Mouse (Mus musculus) forebrain, embryonic 10.5 days (tissue): ENCODE data around the gene Ccdc149. TPM values are rescaled to one million over a fixed set of nuclear protein-coding genes. Genes with fewer than 3 reads are reported as not detected.
A peak's percentile ranks its signal among the peaks of the same experiment; 100 is the strongest.

Experiments
- DNase-seq: peaks from one replicate; pipeline ENCODE4 v3.0.0-alpha.2; 2017; ENCODE audit warnings: low spot score; ENCODE audit errors: extremely low spot score
- H3K27ac ChIP-seq: fragments of 300-500 bp; sonication (generic); 2 replicates; pipeline ENCODE4 v1.5.1; 2016; ENCODE audit warnings: mild to moderate bottlenecking
- H3K27me3 ChIP-seq: fragments of 300-500 bp; sonication (generic); 2 replicates; pipeline ENCODE4 v1.6.1; 2016; ENCODE audit warnings: mild to moderate bottlenecking; ENCODE audit not compliant: poor library complexity, severe bottlenecking
- H3K36me3 ChIP-seq: fragments of 300-500 bp; sonication (generic); replicated peaks from 2 replicates; pipeline ENCODE4 v1.6.1; 2016; ENCODE audit warnings: mild to moderate bottlenecking, moderate library complexity
- H3K4me1 ChIP-seq: fragments of 300-500 bp; sonication (generic); 2 replicates; pipeline ENCODE4 v1.6.1; 2016
- H3K4me3 ChIP-seq: fragments of 300-500 bp; sonication (generic); 2 replicates; pipeline ENCODE4 v1.5.1; 2016; ENCODE audit warnings: mild to moderate bottlenecking, moderate library complexity
- H3K9me3 ChIP-seq: fragments of 300-500 bp; sonication (generic); 2 replicates; pipeline ENCODE4 v1.6.1; 2016; ENCODE audit warnings: mild to moderate bottlenecking, moderate library complexity
- WGBS: fragments of 180-500 bp; shearing (Covaris S2); methylation state at CpG from one replicate; pipeline ENCODE4 v1.1.7; 2016; 5-methylcytosine and 5-hydroxymethylcytosine counted together
- polyA plus RNA-seq: library from polyadenylated mRNA; unstranded; fragments of >200 nt; fragmentation: Nextera tagmentation; extraction: Ambion mirVana; gene quantifications from 2 replicates; pipeline ENCODE4 v1.2.1, GENCODE M21; 2016

Gene Ccdc149
- polyA plus RNA-seq, result 1.5 and 2.7 TPM in 2 replicates

DNA sequence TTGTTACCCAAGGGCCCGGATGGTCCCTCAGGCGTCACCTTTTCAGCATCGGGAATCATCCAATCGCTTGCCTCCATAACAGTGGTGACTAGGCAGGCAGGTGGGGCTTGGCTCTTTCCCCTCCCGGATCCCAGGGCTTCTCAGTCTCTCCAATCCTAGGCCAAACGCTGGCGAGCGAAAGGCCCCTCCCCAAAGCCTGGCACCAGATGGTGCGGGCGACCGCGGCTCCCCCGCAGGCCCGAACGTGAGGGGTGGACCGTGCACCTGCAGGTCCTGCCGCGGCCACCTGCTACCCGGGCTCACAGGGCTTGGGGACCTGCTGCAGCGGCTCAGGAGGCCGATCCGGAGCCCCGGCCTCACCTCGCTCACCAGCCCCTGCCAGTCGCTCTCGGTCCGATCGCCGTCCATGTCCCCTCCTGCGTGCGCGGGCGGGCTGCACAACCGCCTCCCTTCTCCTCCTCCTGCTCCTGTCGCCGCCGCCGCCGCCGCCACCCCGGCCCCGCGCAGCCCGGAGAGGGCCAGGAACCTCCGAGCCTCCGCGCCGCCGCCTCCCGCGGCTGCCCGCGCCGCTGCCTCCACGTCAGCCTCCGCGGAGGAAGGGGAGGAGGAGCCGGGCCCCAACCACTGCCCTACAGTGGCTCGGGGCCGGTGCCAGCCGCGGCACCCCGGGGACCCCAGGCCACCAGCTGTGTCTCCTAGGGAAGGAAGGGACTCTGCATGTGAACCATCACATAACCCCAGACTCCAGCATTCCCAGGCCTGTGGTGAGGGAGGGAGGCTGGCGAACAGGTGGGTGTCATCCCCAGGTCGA lies at the start of gene Ccdc149:
Ccdc149 (minus strand) TSS at position 531 of the 811 bp plus-strand sequence.
- WGBS, result under 1% methylated on average over 49 of the region's 65 CpGs
- no peaks in the 10 kb centered on the region for H3K36me3 ChIP-seq
- DNase-seq, result peak; percentile 72
- peak within 1 kb of the TSS; percentile 90 for H3K27ac ChIP-seq
- H3K9me3 ChIP-seq, result no peaks in the 10 kb centered on the region
- peaks cover 18% of the 10 kb centered on the region for H3K4me1 ChIP-seq
- peaks cover 45% of the 10 kb centered on the region for H3K27me3 ChIP-seq
- peak within 1 kb of the TSS; percentile 80 for H3K4me3 ChIP-seq

DNA sequence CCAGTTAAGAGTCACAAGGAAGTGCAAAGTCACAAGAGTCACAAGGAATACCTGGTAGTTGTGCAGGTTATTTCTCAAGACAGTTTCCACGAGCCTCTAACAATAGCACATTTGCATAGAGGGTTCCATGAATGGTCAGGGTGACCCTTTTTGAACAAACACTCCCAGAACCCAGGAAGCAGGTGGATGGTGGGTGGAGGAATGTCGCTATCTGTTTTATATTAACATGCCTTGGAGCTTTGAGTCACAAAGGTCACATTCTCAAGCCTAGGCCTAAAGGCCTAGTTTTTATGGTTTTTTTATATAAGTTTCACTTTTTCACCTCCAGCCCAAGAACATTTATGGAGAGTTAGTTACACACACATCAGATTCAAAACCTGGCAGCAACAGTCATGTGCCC lies 48.6 kb upstream of the Ccdc149 start:
- Histone ChIP-seq H3K36me3 (no peaks in the 10 kb centered on the region), H3K27me3 (peaks cover 19% of the 10 kb centered on the region), H3K9me3 (peaks cover 5% of the 10 kb centered on the region), H3K4me1 (peaks cover 11% of the 10 kb centered on the region; the same call in 1 of the 2 replicates), H3K27ac (no peak overlapping the region), H3K4me3 (no peak overlapping the region)
- DNase-seq, result no peak
- 82% methylated on average over 2 of the region's 2 CpGs for WGBS

DNA sequence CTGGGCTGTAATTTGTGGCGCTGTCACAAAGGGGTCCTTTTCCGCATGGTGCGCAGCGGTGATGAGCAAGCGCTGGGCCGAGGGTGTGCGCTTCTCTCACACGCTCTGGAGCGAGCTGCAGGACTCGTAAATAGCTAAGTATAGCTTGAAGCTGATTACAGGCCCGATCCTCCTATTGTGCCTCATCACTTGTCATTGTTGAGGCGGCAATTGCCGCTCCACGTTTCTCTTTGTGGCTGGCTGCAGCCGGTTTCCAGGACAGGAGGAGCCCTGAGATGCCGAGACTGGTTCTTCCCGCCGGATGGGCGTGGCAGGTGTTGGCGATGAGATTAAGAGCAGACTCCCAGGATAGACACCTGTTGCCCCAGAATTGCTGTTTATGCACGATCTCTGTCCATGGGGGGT lies 44.8 kb upstream of the Ccdc149 start:
- peak overlapping the region; percentile 52 for H3K4me3 ChIP-seq
- H3K27me3 ChIP-seq, result peaks cover 19% of the 10 kb centered on the region
- peak overlapping the region; percentile 69 for H3K27ac ChIP-seq
- DNase-seq, result peak; percentile 54
- 11% methylated on average over 21 of the region's 21 CpGs for WGBS
- H3K9me3 ChIP-seq, result peaks cover 5% of the 10 kb centered on the region
- peaks cover 11% of the 10 kb centered on the region; the same call in 1 of the 2 replicates for H3K4me1 ChIP-seq
- no peaks in the 10 kb centered on the region for H3K36me3 ChIP-seq

DNA sequence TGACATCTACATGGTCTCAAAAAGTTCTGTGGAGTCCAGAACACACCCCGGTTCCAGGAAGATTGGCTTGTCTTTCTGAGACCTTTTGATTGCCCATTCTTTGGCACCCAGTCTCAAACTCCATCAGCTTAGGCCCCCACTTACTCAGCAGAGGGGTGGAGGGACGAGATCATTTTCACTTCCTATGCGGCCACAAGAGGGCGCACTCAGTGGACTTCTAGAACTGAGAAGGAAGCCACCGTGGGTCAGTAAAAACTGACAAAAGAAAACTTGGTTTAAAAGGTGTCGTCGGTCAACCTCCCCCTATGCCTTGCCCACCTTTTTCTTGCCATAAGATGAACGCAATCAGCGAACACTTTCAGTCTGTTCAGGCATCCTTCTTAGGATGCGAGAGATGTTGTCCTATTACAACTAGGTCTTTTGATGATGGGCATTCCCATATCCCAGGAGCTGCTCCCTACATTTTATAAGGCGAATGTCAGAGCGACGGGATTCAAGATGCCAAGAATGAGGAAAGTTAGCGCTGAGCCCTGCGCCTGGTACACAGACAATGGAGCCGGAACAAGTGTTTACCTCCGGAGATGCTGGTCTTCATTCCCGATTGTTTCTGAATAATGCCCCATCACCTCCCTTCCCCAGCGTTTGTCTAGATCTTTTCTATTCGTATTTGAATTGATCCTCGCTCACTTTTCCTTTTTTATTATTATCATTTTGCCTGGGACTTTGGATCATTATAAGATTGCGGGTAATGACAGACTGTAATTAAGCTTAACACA lies 44.1 kb upstream of the Ccdc149 start:
- Histone ChIP-seq H3K36me3 (no peaks in the 10 kb centered on the region), H3K9me3 (peaks cover 5% of the 10 kb centered on the region), H3K27me3 (peaks cover 19% of the 10 kb centered on the region), H3K4me3 (peak overlapping the region; percentile 52), H3K4me1 (peaks cover 11% of the 10 kb centered on the region; the same call in 1 of the 2 replicates), H3K27ac (peak overlapping the region; percentile 69; the same call in 1 of the 2 replicates)
- 23% methylated on average over 22 of the region's 22 CpGs for WGBS
- peak; percentile 78 for DNase-seq

DNA sequence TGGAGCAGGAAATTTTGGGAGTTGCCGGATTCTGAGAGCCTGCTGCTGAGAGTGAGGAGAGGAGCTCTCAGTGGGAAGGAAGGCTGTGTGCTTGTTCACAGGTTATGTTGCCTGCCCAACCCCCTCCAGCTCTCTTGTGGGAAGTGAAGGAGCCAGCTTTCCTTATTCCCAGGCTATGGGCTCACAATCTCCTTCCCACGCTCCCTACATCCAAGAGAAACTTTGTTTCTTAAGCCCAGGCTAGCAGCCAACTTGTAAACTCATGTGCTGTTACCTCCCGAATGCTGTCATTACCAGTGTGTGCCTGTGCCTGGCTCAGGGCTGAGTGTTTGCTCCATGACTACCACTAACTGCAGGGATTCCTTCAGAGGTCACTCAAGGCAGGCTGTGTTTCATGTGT lies 39.8 kb upstream of the Ccdc149 start:
- Histone ChIP-seq H3K27ac (no peak overlapping the region), H3K36me3 (no peaks in the 10 kb centered on the region), H3K4me3 (no peak overlapping the region), H3K27me3 (peaks cover 2% of the 10 kb centered on the region; the same call in 1 of the 2 replicates), H3K9me3 (no peaks in the 10 kb centered on the region), H3K4me1 (peaks cover 8% of the 10 kb centered on the region; the same call in 1 of the 2 replicates)
- WGBS, result 69% methylated on average over 3 of the region's 3 CpGs
- DNase-seq, result no peak

DNA sequence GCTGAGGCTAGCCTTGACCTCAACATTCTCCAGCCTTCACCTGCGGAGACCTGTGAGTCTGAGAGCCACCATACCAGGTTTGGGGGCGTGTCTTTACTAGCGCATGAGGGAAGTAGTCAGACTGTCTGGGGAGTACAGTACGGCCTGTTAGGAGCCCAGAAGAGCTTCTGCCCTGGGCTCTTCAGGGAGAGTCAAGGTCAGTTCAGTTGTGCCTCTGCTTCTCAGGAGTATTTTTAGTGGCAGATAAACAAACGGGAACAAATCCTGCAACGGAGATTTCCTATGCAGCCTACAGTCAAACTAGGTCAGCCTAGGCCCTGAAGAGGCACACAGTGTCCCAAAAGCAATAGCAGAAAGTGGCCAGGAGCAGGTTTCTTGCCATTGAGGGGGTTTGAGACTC lies 38.1 kb upstream of the Ccdc149 start:
- H3K4me3 ChIP-seq, result no peak overlapping the region
- no peak overlapping the region for H3K27ac ChIP-seq
- DNase-seq, result no peak
- no peaks in the 10 kb centered on the region for H3K4me1 ChIP-seq
- H3K36me3 ChIP-seq, result no peaks in the 10 kb centered on the region
- H3K9me3 ChIP-seq, result no peaks in the 10 kb centered on the region
- H3K27me3 ChIP-seq, result no peaks in the 10 kb centered on the region
- 93% methylated on average over 6 of the region's 6 CpGs for WGBS

DNA sequence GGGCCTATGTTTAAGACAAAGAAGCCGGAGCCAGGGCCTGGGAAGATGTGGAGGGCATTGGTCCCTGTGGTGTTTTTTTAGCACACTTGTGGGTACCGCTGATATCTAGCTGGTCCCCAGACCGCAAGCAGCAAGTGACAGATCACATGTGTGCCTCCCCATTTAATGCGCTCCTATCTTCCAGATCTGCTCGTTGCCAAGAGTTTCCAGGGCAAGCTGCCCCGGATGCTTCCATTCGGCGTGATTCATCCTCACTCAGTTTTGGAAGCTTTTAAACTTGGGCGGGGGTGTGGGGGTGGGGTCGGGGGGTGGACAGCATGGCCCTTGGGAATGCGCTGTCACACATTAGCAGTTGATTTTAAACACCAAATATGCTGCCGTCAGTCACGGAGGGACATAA lies 33.3 kb upstream of the Ccdc149 start:
- H3K4me1 ChIP-seq, result no peaks in the 10 kb centered on the region
- H3K36me3 ChIP-seq, result no peaks in the 10 kb centered on the region
- no peak for DNase-seq
- H3K4me3 ChIP-seq, result no peak overlapping the region
- H3K27me3 ChIP-seq, result no peaks in the 10 kb centered on the region
- H3K27ac ChIP-seq, result no peak overlapping the region
- no peaks in the 10 kb centered on the region for H3K9me3 ChIP-seq
- WGBS, result 94% methylated on average over 13 of the region's 13 CpGs

DNA sequence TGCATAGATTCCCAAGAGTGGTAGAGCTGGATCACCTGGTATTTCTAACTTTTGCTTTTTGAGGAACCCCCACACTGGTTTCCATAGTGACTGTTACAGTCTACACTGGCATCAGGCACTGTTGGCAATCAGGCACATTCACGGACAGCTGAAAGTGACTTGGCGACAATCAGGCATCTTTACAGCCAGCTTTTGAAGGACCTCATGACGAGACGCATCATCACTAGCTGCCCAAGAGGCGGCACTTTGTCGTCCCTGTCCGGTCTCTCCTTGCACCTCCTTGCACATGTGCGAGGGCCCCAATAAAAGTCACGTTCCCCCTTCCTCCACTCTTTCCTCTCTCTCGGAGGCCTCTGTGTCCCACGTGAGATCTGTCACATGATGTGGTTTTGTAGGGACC lies 32.8 kb upstream of the Ccdc149 start:
- Histone ChIP-seq H3K27ac (no peak overlapping the region), H3K27me3 (no peaks in the 10 kb centered on the region), H3K4me3 (no peak overlapping the region), H3K4me1 (no peaks in the 10 kb centered on the region), H3K9me3 (no peaks in the 10 kb centered on the region), H3K36me3 (no peaks in the 10 kb centered on the region)
- 94% methylated on average over 11 of the region's 11 CpGs for WGBS
- no peak for DNase-seq

DNA sequence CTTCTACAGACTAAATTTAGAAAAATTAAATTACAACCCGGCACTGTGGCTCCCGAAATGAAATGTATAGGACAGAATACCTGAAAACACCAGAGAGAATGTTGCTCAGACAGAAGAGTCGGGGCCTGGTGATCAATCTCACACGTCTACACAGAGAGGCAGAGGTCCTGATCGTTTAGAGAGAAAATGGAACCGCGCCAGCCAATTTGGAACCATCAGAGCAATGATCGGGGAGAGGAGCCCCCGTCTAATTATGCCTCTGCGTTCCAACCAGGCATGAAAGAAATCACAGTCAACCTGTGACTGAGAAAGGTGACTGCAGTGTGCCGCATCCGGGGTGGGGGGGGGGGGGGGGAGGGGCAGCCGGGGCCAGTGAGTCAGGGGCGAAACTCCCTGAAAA lies 24.4 kb upstream of the Ccdc149 start:
- Histone ChIP-seq H3K4me1 (no peaks in the 10 kb centered on the region), H3K27me3 (no peaks in the 10 kb centered on the region), H3K36me3 (no peaks in the 10 kb centered on the region), H3K4me3 (no peak overlapping the region), H3K9me3 (no peaks in the 10 kb centered on the region), H3K27ac (no peak overlapping the region)
- WGBS, result 77% methylated on average over 11 of the region's 14 CpGs
- DNase-seq, result no peak

DNA sequence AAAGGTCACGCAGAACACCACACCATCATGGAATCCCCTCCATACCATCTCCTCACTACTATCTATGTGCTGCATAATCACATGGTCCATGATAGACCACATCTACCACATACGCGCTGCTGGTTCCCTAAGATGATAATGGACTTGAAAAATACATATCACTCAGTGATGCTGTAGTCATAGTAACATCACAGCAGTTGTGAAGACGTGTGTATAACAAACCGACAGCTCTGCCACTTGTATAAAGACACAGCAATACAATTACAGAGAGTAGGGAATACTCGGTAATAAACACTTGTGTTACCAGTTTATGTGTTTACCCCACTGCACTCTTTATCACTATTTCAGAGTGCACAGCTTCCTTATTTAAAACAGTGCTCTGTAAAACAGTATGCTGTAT lies 20.2 kb upstream of the Ccdc149 start:
- H3K27me3 ChIP-seq, result no peaks in the 10 kb centered on the region
- no peaks in the 10 kb centered on the region for H3K9me3 ChIP-seq
- WGBS, result 92% methylated on average over 6 of the region's 6 CpGs

DNA sequence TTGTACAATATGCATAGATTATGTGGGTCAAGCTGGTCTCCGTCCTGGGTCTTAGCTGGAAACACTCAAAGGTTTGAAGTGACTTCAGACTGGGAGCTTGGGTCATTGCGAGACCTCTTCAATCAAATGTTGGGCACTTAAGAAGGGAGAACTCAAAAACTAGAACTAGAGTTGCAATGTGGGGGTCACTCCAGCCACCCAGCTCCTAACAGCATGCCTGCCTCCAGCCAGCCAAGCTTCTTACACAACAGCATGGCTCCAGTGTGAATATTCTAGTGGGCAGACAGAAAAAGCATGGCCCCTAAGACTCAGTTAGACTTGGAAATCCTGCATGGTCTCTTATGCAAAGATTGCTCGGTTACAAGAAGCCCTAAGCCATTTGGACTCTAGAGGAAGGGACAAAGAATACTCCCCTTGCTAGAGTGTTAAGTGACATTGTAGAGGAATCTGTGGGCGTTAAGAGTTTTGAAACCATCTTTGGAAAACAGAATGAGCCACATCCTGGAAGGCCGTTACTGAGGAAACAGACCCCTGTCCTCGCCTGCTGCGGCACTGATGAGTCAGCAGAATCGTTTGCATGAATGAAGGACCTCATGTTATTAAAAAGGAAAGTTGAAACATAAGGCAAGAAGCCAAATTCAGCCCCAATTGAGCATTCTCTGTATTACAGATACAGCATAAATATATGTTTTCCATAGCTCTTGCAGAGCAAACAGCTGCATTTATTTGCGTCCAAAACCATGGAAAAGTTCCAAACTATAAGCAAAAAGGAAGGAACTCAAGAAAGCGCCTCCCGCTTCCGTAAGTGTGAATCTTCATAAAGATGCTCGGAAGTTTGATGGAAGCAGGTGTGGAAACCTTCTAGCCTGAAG lies 16.5 kb upstream of the Ccdc149 start:
- DNase-seq, result no peak
- no peak overlapping the region for H3K4me3 ChIP-seq
- no peaks in the 10 kb centered on the region for H3K9me3 ChIP-seq
- H3K4me1 ChIP-seq, result no peaks in the 10 kb centered on the region
- WGBS, result 88% methylated on average over 13 of the region's 13 CpGs
- no peak overlapping the region for H3K27ac ChIP-seq
- H3K27me3 ChIP-seq, result no peaks in the 10 kb centered on the region
- H3K36me3 ChIP-seq, result no peaks in the 10 kb centered on the region

More for the DNA sequence above, 20.2 kb upstream of the Ccdc149 start:
- Histone ChIP-seq H3K4me3 (no peak overlapping the region), H3K36me3 (no peaks in the 10 kb centered on the region), H3K27ac (no peak overlapping the region), H3K4me1 (no peaks in the 10 kb centered on the region)
- no peak for DNase-seq

DNA sequence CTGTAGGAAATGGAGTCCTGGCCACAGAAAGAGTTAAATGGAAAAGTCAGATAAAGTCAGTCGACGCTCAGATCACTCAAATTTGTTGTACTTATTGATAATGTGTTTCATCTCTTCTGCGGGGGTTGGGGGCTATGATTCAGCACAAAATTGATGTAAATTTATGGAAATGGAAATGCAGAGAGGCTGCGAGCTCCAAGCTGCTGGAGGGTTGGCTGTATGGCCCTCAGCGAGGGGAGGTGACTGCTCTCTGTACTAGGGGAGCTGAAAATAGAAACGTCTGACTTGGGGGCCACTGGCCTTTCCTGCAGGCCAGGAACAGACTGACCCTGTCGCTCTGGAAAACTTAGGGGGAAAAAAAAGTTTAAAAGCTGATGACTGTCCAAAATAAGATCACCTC lies 5.5 kb upstream of the Ccdc149 start:
- 20% methylated on average over 7 of the region's 7 CpGs for WGBS
- H3K27me3 ChIP-seq, result peaks cover 26% of the 10 kb centered on the region
- H3K36me3 ChIP-seq, result no peaks in the 10 kb centered on the region
- peak overlapping the region; percentile 59 for H3K4me3 ChIP-seq
- H3K4me1 ChIP-seq, result peaks cover 17% of the 10 kb centered on the region
- no peak for DNase-seq
- peaks cover 6% of the 10 kb centered on the region; the same call in 1 of the 2 replicates for H3K9me3 ChIP-seq
- peak overlapping the region; percentile 86 for H3K27ac ChIP-seq
